Mouse (Mus musculus): ENCODE results near the gene Ermap. TPM values are rescaled to one million over a fixed set of nuclear protein-coding genes. Genes with fewer than 3 reads are reported as not detected.

The Ermap gene
- polyA plus RNA-seq, 2 experiments from 2014 or later: 1.1 TPM; not detected in 1

DNA sequence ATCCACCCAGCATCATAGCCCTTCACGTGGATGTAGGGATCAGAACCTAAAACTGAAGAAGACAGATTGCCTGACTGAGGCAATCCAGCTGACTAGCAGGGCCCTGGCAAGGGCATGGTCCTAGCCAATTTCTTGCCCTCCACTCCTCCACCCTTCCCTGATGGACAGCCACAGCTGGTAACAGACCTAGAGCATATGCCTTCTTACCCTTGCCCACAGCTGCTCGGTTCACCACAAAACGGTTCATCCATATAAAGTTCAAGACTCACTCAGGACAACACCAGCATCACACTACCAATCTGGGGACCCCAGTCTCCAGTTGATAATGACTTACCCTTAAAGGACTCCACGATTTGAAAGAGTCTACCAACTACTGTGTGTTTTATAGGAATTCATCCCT is 4.0 kb downstream of the Ermap start:
- no peak for ATAC-seq

DNA sequence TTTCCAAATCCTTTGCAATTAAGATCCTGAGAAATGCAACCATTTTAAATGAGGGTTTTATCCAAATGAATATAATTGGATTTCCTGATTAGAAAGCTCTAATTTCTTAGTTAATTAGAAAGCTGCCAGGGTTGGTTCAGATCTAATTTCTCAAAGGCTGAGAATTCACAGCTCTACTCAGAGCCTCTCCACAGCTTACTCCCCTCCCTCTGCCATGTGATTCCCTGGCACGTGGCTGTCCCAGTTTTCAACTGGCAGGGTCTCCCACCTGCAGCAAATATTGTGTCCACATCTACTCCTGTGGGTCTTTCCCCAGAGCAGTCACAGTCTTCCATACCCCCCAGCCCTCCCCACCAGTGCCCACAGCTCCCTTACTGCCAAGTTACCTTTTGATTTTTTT is 6.3 kb downstream of the Ermap start:
- ATAC-seq: no peak

DNA sequence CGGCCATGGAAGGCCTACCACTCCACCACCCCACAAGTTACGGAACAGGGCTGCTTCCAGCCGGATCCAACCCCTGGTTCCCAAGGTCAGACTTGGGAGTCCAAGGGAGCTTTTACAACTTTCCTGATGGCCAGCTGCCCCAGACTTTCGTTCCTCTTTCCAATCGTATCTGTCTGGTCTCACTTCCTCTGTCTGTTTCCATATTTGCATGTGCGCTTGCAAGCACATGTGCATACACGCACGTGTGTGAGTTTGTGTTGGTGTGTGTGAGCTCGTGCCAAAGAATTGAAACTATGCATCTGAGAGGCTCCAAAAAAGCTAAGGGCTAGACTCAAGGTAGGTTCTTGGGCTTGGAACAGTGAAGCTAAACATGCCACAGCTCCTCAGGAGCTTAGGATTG is 8.4 kb downstream of the Ermap start:
- ATAC-seq: no peak

DNA sequence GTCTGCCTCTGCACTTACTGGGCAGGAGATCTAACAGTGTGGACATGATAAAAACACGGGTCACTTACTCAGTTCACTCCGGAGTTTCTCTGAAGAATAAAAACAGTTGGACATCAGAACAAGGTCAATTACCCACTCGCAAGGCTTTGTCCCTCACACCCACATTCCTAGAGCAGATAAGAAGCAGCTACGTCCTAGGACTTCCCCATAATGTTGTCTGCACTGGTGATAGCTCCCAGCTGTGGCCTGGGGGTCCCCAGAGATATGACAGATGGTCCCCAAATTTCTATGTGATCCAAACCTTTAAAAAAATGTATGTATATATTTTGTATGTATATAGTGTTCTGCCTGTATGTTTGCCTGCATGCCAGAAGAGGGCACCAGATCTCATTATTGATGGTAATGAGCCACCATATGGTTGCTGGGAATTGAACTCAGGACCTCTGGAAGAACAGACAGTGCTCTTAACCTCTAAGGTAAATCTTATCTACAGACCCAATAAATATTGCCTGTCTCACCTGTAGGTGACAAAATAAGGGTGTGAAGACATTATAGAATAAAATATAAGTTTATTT is 9.6 kb downstream of the Ermap start:
- ATAC-seq: no peak

DNA sequence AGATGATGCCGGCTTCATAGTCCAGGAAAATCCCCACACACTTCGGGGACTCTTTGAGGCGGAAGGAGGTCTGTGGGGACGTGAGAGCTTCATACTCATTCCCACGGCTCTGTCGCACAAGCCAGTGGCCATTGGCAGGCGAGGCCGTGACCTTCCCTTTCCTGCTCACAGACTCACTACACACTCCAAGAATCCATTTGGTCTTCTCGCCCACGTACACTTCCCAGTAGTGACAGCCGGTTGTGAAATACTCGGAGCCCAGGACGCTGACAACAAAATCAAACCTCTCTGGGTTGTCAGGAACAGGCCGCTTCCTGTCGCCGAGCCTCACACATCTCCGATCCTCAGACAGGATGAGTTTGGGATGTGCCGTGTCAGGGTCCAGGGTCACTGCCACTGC is 11.5 kb downstream of the Ermap start:
- ATAC-seq: no peak

DNA sequence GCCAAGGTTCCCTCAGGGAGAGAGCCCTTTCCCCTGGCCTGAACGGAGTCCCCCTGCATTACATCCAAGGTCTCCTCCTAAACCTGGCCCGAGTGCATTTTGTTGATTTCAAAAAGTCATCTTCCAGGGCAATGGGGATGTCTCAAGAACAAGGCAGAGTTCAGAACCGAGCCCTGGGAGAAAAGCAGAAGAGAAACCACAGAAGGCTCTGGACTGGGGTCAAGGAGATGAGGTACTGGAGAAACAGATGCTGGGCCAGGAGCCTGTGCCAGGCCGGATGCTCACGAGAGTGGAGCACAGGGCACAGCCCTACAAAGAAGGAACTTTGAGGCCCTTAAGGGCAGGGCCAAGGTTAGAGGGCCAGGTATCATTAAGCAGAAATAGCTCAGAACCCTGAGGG is 12.1 kb downstream of the Ermap start:
- ATAC-seq: no peak

DNA sequence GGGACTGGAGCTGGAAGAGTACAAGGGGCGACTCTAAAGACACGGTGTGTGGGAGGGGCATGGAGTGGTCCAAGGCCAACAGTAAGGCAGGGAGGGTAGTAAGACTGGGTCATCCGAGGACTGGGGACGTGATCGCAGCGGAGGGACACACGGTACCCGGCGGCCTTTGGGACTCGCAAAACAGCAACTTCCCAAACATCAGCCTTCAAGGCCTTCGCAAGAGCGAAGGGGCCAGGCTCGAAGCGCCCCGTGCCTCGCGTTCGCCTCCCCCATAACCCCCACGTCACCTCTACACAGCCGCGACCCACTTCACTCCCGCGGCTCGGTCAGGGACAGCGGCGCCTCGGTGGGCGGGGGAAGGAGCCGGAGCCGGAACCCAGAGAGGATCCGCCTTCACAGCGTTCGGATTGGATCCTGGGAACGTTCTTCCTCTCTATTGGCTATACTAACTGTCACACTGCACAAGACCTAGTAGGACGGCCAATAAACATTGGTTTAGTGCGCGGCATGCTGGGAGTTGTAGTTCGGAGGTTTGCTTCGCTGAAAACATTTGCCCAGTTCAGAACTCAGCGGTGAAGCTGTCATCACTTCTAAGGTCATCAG is 15.9 kb downstream of the Ermap start, which contains the start of gene Zfp691:
TSS of gene Zfp691 (minus strand) at position 345 of the 603 bp plus-strand sequence.
- peak; percentile 100 for ATAC-seq

DNA sequence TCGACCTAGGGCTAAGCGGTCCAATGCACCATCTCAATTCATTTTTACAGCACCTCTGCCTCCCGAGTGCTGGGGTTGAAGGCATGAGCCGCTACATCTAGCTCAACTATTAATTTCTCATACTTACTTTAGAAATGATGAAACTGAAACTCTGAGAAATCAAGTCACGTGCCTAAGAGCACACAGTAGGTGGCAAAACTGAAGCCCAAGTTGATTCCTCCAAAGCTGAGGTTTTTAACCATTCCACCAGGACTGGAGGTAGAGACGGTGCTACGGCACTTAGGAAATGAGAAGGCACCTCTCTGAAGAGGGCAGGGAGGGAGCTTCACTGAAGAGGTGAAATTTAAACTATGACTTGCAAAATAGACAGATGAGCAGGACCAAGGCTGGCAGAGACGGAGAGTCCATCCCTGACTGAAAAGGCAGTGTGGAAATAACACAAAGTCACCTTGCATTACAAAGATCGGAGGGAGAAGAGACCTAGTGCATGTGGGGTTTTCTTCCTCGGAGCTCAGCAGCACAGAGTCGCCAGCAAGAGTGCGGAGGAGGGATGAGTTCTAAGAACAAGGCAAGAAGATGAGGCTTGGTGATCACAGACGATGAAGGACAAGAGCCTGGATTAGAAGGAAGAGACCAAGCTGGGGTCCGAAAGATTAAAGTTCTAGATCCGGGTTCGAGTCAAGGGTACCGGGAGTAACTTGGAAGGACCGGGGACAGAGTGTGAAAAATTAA is 16.7 kb downstream of the Ermap start:
- no peak for ATAC-seq

DNA sequence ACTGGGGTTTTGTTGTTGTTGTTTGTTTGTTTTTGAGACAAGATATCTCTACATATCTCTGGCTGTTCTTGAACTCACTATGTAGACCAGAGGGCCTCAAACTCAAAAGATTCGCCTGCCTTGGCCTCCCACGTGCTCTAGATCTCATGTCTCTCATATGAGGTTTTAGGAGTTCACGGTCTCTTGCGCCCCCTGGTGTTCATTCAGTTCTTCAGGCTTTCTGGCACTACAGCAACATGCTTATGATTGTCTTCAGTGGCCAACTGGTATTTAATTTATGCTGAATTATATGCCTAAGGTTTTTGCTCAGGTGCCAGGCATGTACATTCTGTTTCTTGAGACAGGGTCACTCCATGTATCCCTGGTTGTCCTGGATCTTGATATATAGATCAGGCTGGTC is 22.1 kb downstream of the Ermap start:
- ATAC-seq: peak; percentile 88

DNA sequence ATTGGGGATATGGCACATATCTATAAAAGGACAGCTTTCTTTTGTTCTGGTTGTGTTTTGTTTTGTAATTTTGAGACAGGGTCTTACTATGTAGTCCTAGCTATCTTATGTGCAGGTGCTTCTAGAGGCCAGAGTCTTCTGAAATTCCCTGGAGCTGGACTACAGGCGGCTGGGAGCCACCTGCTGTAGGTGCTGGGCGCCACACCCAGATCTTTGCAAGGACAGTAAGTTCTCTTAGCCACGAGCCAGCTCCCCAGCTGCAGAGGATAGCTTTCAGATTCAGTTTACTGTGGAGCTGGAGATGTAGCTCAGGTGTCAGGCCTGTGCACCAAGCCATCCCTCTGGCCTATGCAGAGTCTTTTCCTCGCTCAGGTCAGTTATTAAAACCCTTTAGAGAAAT is 22.7 kb downstream of the Ermap start:
- no peak for ATAC-seq

DNA sequence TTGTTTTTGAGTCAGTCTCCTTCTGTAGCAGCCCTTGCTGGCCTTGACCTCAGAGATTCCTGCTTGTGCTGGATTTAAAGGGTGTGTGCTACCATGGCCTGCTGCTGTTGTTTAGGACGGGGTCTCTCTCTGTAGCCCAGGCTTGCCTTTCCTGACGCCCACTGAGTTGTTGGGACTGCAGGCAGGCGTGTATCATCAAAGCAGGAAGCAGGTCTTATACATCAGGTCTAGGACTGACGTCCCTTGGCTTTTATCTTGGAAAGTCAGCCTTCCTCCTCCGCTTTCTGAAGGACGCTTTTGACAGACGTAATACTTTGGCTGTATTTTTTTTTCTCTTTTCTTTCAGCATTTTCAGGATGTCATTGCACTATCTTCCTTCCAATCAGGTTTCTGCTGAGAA is 23.9 kb downstream of the Ermap start:
- no peak for ATAC-seq

DNA sequence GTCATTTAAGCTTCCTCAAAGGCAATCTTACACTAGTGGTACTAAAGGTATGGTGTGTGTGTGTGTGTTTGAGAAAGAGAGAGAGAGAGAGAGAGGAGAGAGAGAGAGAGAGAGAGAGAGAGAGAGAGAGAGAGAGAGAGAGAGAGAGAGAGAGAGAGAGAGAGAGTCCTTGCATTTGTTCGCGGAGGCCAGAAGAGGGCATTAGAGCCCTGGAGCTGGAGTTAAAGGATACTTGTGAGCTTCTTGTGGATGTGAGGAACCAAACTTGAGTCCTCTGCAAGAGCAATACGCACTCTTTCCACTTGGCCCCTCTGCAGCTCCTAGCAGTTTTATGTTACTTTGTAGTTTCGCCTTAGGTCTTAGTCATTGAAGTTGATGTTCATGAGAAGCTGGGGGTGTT is 26.8 kb downstream of the Ermap start:
- no peak for ATAC-seq

DNA sequence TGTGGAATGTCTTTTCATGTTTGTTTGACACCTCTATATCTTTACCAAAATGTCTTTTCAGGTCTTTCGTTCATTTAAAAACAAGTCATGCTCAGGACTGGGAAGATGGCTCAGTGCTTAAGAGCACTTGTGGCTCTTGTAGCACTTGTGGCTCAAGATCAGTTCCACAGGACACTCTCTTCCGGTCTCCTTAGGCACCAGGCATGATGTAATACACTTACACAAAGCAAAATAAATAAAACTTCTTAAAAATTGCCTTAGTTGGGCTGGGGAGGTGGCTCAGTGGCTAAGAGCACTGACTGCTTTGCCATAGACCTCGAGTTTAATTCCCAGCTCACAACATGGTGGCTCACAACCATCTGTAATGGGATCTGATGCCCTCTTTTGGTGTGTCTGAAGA is 28.5 kb downstream of the Ermap start:
- ATAC-seq: no peak

DNA sequence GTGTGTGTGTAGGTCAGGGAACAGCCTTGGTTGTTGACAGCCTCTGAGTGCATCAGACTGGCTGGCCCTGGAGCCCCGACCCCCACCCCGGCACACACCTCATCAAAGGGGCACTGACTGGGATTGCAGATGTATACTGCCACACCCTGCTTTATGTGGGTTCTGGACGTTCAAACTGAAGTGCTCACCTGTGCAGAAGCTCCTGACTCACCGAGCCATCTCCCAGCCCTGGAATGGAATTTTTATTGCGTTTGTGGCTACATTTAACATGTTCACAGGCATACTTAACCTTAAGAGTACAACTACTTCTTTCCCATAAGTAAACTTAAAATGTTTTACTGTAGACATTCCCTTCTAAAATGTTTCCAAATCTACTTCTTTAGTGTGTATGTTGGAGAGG is 31.9 kb downstream of the Ermap start:
- ATAC-seq: no peak

DNA sequence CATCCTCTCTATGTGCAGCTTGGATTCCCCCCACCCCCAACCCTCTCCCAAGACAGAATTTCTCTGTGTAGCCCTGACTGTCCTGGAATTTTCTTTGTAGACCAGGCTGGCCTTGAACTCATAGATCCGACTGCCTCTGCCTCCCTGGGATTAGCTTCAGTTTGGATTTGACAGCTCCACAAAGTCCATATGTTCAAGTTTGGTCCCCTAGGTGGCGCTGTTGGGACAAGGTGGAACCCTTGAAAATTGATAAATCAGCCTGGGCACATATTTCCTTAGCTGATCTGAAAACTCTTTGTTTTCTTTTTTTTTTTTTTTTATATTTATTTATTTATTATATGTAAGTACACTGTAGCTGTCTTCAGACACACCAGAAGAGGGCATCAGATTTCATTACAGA is 32.6 kb downstream of the Ermap start:
- ATAC-seq: no peak

DNA sequence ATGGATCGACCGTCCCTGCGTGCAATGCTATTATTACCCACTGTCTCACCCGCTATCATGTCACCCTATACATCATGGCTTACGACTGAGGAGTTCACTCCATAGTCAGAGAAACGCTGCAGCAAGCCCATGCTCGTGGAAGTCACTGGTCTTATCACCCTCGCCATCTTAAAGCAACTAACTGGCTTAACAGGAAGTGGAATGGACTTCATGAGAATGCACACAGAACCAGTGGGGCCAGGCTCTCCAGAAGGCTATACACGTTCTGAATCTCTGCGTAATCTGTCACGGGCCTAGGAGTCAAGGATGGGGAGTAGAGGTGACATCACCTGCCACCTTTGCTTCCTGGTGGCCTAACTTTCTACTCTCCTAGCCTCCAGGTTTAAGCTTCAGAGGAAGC is 41.1 kb downstream of the Ermap start:
- ATAC-seq: no peak

DNA sequence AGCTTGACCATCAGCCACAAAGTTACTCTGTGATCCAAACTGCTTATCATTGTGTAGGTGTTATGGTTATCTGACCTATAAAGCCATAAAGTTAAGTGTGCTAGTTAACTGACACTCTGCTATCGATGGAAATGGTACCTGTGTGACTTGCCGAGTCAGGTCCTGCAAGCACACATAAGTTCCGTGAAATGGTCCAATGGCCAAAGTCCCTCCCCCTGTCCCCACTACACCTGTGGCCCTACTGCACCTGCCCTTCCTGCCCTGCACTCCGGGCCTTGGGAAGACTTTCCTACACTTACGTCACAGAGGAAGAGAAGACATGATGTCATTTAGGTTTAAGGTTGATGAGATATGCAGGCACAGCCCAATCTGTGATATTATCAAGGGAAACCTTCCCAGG is 42.5 kb downstream of the Ermap start:
- ATAC-seq: no peak

DNA sequence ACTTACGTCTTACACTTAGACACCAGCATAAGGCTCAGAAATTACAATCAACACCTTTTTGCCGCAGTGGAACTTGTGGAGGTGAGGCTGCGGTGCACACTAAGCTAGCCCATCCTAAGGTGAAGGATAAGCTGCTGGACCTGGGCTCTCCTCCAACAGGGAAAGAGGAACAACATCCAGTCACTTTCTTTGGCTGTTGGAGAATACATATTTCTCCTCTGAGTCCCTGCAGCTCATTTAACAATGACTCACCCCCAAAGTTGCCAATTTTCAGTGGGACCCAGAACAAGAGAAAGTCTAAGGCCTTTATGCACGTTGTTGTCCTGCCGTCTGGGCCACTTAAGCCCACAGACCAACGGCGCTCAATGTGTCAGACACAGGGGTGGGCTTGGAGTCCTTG is 43.0 kb downstream of the Ermap start:
- ATAC-seq: no peak

DNA sequence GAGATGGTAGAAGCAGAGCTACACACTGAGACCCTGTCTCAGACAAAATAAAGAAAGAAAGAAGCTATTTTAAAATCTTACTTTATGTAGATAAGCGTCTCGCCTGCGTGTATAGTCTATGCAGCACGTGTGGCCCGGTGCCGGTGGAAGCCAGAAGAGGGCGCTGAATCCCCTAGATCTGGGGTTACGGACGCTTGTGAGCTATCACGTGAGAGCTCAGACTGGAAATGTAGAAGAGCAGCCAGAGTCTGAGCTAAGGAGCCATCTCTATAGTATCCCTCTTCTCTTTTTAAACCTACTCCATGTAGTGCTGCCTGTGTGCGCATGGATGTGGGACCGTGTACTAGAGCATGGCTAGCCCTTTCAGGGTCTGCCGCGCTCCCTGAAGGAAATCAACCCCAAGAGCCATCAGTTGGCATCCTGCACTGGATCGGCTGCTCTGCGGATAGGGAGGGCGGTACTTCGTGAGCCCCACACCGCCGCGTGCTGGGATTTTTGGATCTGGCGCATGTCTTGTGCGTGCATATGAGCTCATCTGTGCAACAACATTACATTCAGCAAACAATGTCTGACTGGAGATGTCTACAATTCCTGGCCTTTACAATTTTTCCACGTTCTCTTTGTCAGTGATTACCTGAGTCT is 47.5 kb downstream of the Ermap start:
- ATAC-seq: no peak

DNA sequence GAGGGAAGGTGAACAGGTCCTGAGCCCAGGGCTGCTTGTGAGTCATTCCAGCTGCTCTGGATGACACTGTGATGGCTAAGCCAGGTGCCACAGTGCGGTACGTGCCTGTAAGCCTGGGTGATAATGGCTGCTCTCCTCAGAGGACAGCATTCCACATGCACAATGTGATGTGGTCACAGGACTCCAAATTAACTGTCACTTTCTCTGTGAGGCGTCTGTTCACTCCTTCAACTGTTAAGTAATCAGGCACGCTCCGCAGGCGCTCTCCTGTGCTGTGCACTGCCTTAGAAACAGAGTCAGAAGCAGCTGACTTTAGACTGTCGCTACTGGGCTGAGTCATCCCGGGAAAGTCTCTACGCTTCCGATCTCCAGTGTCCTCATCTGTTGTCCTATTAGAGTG is 48.6 kb downstream of the Ermap start:
- ATAC-seq: no peak

DNA sequence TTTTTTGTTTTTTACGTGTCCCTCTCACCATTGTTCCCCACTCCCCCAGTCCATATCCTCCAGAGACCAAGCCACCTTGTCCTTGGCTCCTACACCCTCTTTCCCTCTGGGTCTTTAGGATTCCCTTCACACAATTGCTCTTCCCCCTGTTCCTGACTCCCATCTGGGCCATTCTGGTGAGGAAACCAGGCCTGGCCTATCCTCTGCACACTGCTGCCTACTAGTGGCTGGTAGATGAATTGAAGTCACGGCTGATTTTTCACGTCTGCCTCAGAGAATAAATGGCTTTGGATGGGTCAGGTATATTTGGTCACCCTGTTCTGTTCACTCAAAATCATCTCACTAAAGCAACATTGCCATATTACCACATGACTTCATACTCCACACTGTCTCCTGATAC is 49.7 kb downstream of the Ermap start:
- peak; percentile 80 for ATAC-seq

DNA sequence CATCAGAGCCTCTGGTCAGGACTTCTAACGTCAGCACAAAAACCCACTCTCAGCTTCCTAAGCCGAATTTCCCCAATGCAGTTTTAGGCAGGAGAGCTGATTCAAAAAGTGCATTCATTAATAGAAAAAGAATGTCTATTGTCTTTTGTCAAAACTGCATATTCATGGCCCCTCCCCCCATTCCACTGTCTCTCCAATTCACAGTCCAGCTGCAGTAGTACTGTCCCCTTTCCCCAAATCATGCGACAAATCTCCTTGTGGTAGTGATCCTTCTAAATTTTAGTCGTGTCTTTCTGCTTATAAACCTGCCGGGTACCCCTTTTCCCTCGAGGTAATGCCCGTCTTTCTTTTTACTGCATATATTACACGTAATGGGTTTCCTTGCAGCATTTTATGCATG is 51.0 kb downstream of the Ermap start:
- no peak for ATAC-seq

DNA sequence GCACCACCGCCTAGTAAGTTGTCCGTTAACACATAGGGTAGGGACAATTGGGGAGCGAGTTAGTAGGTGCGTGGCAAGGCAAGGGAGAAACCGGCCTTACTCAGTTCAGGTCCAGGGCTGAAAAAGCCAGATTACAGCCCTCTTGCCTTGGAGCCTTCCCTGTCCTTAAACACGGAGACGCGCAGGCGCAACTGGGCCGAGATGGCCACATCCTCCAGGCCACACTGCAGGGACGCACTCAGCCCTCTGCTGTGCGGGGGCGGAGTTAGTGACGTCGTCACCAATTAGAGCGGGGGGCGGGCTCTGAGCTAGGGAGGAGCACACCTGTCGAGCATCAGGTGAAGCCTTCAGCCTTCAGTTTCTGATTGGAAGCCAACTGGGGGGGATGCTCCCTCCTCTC is 51.6 kb downstream of the Ermap start:
- no peak for ATAC-seq

DNA sequence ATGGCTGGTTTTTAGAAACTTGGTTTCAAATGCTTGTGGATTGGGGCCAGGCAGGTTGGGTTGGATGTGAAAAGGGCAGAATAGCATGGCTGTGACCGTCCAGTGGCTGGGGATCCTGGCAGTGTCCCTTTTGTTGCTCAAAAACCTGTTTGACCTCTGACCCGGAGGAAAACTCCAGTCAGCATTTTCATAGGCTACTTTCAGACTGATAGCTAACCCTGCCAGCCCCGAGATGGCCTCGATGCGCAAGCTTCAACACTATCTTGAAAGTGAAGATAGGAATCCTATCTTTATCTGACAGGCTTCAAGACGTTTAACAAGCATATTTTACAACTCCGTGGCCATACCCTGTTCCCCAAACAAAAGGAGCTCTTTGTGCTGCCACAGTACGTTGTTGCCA is 52.5 kb downstream of the Ermap start:
- no peak for ATAC-seq

Data from activated CD4-positive, CD25-positive, alpha-beta regulatory T cell, adult 4 months (primary cell).